Mouse (Mus musculus) ES-E14 (cell line): ENCODE data around the gene Ehd3.

Source experiments
- CHD2 ChIP-seq: IDR thresholded peaks from 2 replicates; pipeline ENCODE4 v1.6.1; 2014; ENCODE audit warnings: mild to moderate bottlenecking, low read depth, low read length, inconsistent platforms
- HCFC1 ChIP-seq: IDR thresholded peaks from 2 replicates; pipeline ENCODE4 v1.6.1; 2012; ENCODE audit warnings: low read length, inconsistent platforms, borderline replicate concordance; ENCODE audit not compliant: insufficient read depth
- MAFK ChIP-seq: IDR thresholded peaks from 2 replicates; pipeline ENCODE4 v1.6.1; 2014; ENCODE audit warnings: mild to moderate bottlenecking, low read depth, low read length, inconsistent platforms; ENCODE audit not compliant: insufficient read depth
- ZC3H11A ChIP-seq: IDR thresholded peaks from 2 replicates; pipeline ENCODE4 v1.6.1; 2012; ENCODE audit warnings: low read depth, mild to moderate bottlenecking, inconsistent platforms, low read length, borderline replicate concordance

DNA sequence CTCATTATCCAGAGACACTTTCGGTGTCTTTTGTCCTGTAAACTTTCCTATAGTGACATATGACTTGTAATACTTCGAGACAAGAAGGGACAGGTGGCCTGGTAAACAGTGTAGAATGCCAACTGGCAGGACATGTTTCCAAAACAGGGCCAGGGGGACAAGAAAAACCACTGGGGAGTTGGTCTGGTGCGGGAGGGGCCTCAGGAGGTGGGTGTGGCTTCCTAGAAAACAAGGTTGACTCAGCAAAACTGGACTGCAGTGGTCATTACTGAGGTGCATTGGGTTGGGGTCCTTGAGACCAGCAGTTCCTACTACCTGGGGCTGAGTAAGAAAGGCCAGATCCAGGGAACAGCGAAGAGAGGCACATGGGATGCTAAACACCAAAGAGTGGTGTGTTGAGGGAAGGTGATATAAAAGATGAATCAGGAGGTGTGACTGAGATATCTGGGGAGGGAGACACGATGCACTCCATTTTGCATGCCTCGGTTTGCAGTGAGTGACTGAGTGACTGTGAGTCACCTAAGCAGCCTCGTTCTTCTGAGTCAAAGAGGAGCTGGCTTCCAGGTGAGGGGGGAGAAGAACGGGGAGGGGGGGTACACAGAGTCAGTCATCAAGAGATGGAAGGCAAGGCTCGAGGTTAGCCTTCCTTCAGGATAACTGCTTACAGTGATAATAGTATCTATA is 13.9 kb downstream of the Ehd3 start:
- TF ChIP-seq HCFC1 (no peak), CHD2 (no peak), ZC3H11A (no peak), MAFK (0 out of 2 replicates have a peak, but pooled peaks have one; percentile 10)
